Mouse (Mus musculus): ENCODE results near the gene Pank4. TPM values are rescaled to one million over a fixed set of nuclear protein-coding genes. Genes with fewer than 3 reads are reported as not detected.

Pank4 gene
- polyA plus RNA-seq, 1 experiment from 2014 or later: 38.8 TPM

Other genes starting within 250 kb of the Pank4 start
- gene Ttc34, start 126.7 kb upstream of the Pank4 start, polyA plus RNA-seq (2014; fragmentation: Nextera tagmentation; extraction: Ambion mirVana): 1.8 TPM in 2 replicates
- gene Mmel1, start 94.5 kb upstream of the Pank4 start, polyA plus RNA-seq (2014; fragmentation: Nextera tagmentation; extraction: Ambion mirVana): 0.50 and 0.53 TPM in 2 replicates
- gene Fam213b, start 65.0 kb upstream of the Pank4 start, polyA plus RNA-seq (2014; fragmentation: Nextera tagmentation; extraction: Ambion mirVana): 52.1 and 53.2 TPM in 2 replicates
- gene Tnfrsf14, start 35.6 kb upstream of the Pank4 start, polyA plus RNA-seq (2014; fragmentation: Nextera tagmentation; extraction: Ambion mirVana): not detected in 2 replicates
- 111 and 123 TPM in 2 replicates for gene Hes5, start 3.2 kb upstream of the Pank4 start, polyA plus RNA-seq (2014; fragmentation: Nextera tagmentation; extraction: Ambion mirVana)
- 12.1 and 13.0 TPM in 2 replicates for gene Plch2, start 92.7 kb downstream of the Pank4 start, polyA plus RNA-seq (2014; fragmentation: Nextera tagmentation; extraction: Ambion mirVana)
- gene Pex10, start 102.9 kb downstream of the Pank4 start, polyA plus RNA-seq (2014; fragmentation: Nextera tagmentation; extraction: Ambion mirVana): 6.0 and 10.0 TPM in 2 replicates
- 139 and 148 TPM in 2 replicates for gene Rer1, start 122.3 kb downstream of the Pank4 start, polyA plus RNA-seq (2014; fragmentation: Nextera tagmentation; extraction: Ambion mirVana)
- gene Morn1, start 122.5 kb downstream of the Pank4 start, polyA plus RNA-seq (2014; fragmentation: Nextera tagmentation; extraction: Ambion mirVana): 6.0 and 6.4 TPM in 2 replicates

Data from midbrain, embryonic 14.5 days (tissue).